Mouse (Mus musculus): ENCODE results near the gene Atxn1.

GRCm38 (mm10) chr13:45607946-45608345 lies 356.9 kb downstream of the Atxn1 start:
- TF ChIP-seq POLR2A (IDR thresholded peaks at IDR 0.05; ENCODE audit: borderline replicate concordance, extremely low read depth, low read depth, low read length) (no peak), CTCF (IDR thresholded peaks at IDR 0.05; ENCODE audit: insufficient read depth, low read length) (no peak)

All from lung, adult 2 months (tissue).